ENCODE assay signal across 18 mouse cellular contexts in genomic region chr7:4777851-4778637, GRCm38 (mm10). TPM values are rescaled to one million over a fixed set of nuclear protein-coding genes. Genes with fewer than 3 reads are reported as not detected.
A peak's percentile ranks its signal among the peaks of the same experiment; 100 is the strongest.
DNase-seq lines count a peak whose midpoint lies in the region; ATAC-seq and TF ChIP-seq lines count a peak whose summit lies in the region.
"Had no signal": no experiment of that assay in that cellular context is flagged by ENCODE, and none has a peak within 500 bp of the region (broad histone marks: within the 10 kb centered on the region; RNA-seq: fewer than 3 reads in every experiment).

No protein-coding gene starts in this region.

- TF ChIP-seq CTCF in kidney, postnatal 0 days (IDR thresholded peaks at IDR 0.05; ENCODE audit: low read depth): no peak

- peaks cover 20% of the 10 kb centered on the region for H3K27me3 ChIP-seq in kidney, postnatal 0 days (ENCODE audit: insufficient read depth, low read length)
- peaks cover 70% of the 10 kb centered on the region for H3K27me3 ChIP-seq in embryonic facial prominence, embryonic 10.5 days (replicated peaks; ENCODE audit: low read depth, poor library complexity, severe bottlenecking)
- H3K27me3 ChIP-seq in limb, embryonic 11.5 days (ENCODE audit: control insufficient read depth, insufficient read depth, low read length): peaks cover 35% of the 10 kb centered on the region

- no peak overlapping the region for H3K27ac ChIP-seq in kidney, postnatal 0 days
- 0 out of 2 replicates have a peak overlapping the region, but pooled peaks have one; percentile 54 for H3K27ac ChIP-seq in embryonic facial prominence, embryonic 10.5 days (replicated peaks)
- H3K27ac ChIP-seq in limb, embryonic 11.5 days (replicated peaks; ENCODE audit: low read depth, low read length): no peak overlapping the region
- H3K27ac ChIP-seq: heart, embryonic 15.5 days had no signal

- H3K9me3 ChIP-seq in kidney, postnatal 0 days (replicated peaks; ENCODE audit: low read length): no peaks in the 10 kb centered on the region
- no peaks in the 10 kb centered on the region for H3K9me3 ChIP-seq in embryonic facial prominence, embryonic 10.5 days
- H3K9me3 ChIP-seq in limb, embryonic 11.5 days (ENCODE audit: control insufficient read depth, low read length): no peaks in the 10 kb centered on the region; the same call in 1 of the 2 replicates
- H3K9me3 ChIP-seq: heart, embryonic 15.5 days had no signal

- peak overlapping the region; percentile 65; the same call in 1 of the 2 replicates for H3K4me2 ChIP-seq in kidney, postnatal 0 days (ENCODE audit: low read length)
- H3K4me2 ChIP-seq in limb, embryonic 11.5 days (ENCODE audit: low read depth, severe bottlenecking): peak overlapping the region; percentile 30; the same call in 1 of the 2 replicates

- H3K4me3 ChIP-seq in kidney, postnatal 0 days (replicated peaks; ENCODE audit: low read depth, low read length): no peak overlapping the region
- H3K4me3 ChIP-seq in embryonic facial prominence, embryonic 10.5 days: peak overlapping the region; percentile 49
- H3K4me3 ChIP-seq in limb, embryonic 11.5 days (ENCODE audit: low read depth, low read length): peak overlapping the region; percentile 16

- H3K9ac ChIP-seq in kidney, postnatal 0 days (ENCODE audit: low read depth, low read length): no peak overlapping the region
- H3K9ac ChIP-seq in limb, embryonic 11.5 days (ENCODE audit: low read length): no peak overlapping the region
- H3K9ac ChIP-seq: heart, embryonic 15.5 days had no signal

- WGBS in kidney, postnatal 0 days: 6% methylated on average over 19 of the region's 20 CpGs
- 3% methylated on average over 20 of the region's 20 CpGs for WGBS in embryonic facial prominence, embryonic 10.5 days
- WGBS in limb, embryonic 11.5 days: 6% methylated on average over 20 of the region's 20 CpGs

- intact Hi-C loops in heart, postnatal 25 days (cut with DNase I): no loop called here

- DNase-seq in heart, adult 11 months: peak; percentile 88
- no peak for DNase-seq in heart, postnatal 25 days (ENCODE audit: low spot score)
- no peak for DNase-seq in kidney, postnatal 0 days (ENCODE audit: low spot score)
- no peak for DNase-seq in kidney, postnatal 36 days
- DNase-seq in embryonic facial prominence, embryonic 10.5 days (ENCODE audit: low spot score): no peak
- no peak for DNase-seq in limb, embryonic 11.5 days (ENCODE audit: low spot score)
- DNase-seq in right cerebral cortex, postnatal 36 days (ENCODE audit: low spot score in 2 of 2): no peak
- no peak for DNase-seq in Muller cell, postnatal 12 days (ENCODE audit: inconsistent ontology term)

- no peaks in the 10 kb centered on the region; the same call in 1 of the 2 replicates for H3K4me1 ChIP-seq in kidney, postnatal 0 days (replicated peaks; ENCODE audit: insufficient read depth, low read length)
- peaks cover 37% of the 10 kb centered on the region for H3K4me1 ChIP-seq in embryonic facial prominence, embryonic 10.5 days
- peaks cover 13% of the 10 kb centered on the region; the same call in 1 of the 2 replicates for H3K4me1 ChIP-seq in limb, embryonic 11.5 days (ENCODE audit: control insufficient read depth, insufficient read depth, low read length)

- 0 out of 2 replicates have a peak, but pooled peaks have one; percentile 9 for ATAC-seq in kidney, postnatal 0 days (replicated peaks; ENCODE audit: low FRiP score, low read depth)
- peak; percentile 28; the same call in 1 of the 2 replicates for ATAC-seq in limb, embryonic 11.5 days (ENCODE audit: insufficient number of reproducible peaks, low FRiP score, low TSS enrichment, low read depth)

- H3K36me3 ChIP-seq in kidney, postnatal 0 days (ENCODE audit: insufficient read depth, low read length): no peaks in the 10 kb centered on the region
- no peaks in the 10 kb centered on the region for H3K36me3 ChIP-seq in embryonic facial prominence, embryonic 10.5 days (replicated peaks)
- H3K36me3 ChIP-seq in limb, embryonic 11.5 days (ENCODE audit: control insufficient read depth, insufficient read depth, low read length): no peaks in the 10 kb centered on the region
- H3K36me3 ChIP-seq: heart, embryonic 15.5 days had no signal

RNA-seq across cellular contexts. Expression of gene Il11, which starts 4.6 kb away (rescaled TPM):
- under 1 TPM in 1 of 2 experiments, not detected in 1; 0.26 TPM for total RNA-seq in heart, postnatal 25 days (2021)
- polyA plus RNA-seq in kidney, postnatal 0 days (2015; fragmentation: Nextera tagmentation; extraction: Ambion mirVana): 0.14 and 0.20 TPM in 2 replicates
- 0.15 and 0.19 TPM in 2 replicates for polyA plus RNA-seq in embryonic facial prominence, embryonic 10.5 days (2016; fragmentation: Nextera tagmentation; extraction: Ambion mirVana)
- not detected in 2 replicates for polyA plus RNA-seq in limb, embryonic 11.5 days (2014; fragmentation: Nextera tagmentation; extraction: Ambion mirVana)
- total RNA-seq: gastrocnemius, adult 2 months; megakaryocyte-erythroid progenitor cell, adult 5-6 weeks had no signal
- polyA plus RNA-seq: embryonic facial prominence, embryonic 14.5 days; heart, embryonic 15.5 days had no signal

RNA-seq across cellular contexts. Expression of gene Tmem190, which starts 4.7 kb away (rescaled TPM):
- not detected for total RNA-seq in heart, postnatal 25 days (2021)
- polyA plus RNA-seq in kidney, postnatal 0 days (2015; fragmentation: Nextera tagmentation; extraction: Ambion mirVana): 0.70 TPM in 1 of 2 replicates, not detected in the other
- not detected in 2 replicates for polyA plus RNA-seq in embryonic facial prominence, embryonic 10.5 days (2016; fragmentation: Nextera tagmentation; extraction: Ambion mirVana)
- polyA plus RNA-seq in limb, embryonic 11.5 days (2014; fragmentation: Nextera tagmentation; extraction: Ambion mirVana): 0.41 TPM in 1 of 2 replicates, not detected in the other
- total RNA-seq: adrenal gland, postnatal 36 days; ES-E14; gastrocnemius, adult 2 months; layer of hippocampus, adult 8-10 months; left cerebral cortex, postnatal 25 days; megakaryocyte-erythroid progenitor cell, adult 5-6 weeks had no signal
- polyA plus RNA-seq: embryonic facial prominence, embryonic 14.5 days; heart, embryonic 15.5 days; intestine, postnatal 0 days had no signal

RNA-seq across cellular contexts. Expression of gene Fam71e2, which starts 6.9 kb away (rescaled TPM):
- not detected for total RNA-seq in heart, postnatal 25 days (2021)
- not detected in 2 replicates for polyA plus RNA-seq in kidney, postnatal 0 days (2015; fragmentation: Nextera tagmentation; extraction: Ambion mirVana)
- not detected in 2 replicates for polyA plus RNA-seq in embryonic facial prominence, embryonic 10.5 days (2016; fragmentation: Nextera tagmentation; extraction: Ambion mirVana)
- not detected in 2 replicates for polyA plus RNA-seq in limb, embryonic 11.5 days (2014; fragmentation: Nextera tagmentation; extraction: Ambion mirVana)
- total RNA-seq: adrenal gland, postnatal 36 days; ES-E14; gastrocnemius, adult 2 months; layer of hippocampus, adult 8-10 months; left cerebral cortex, postnatal 25 days; megakaryocyte-erythroid progenitor cell, adult 5-6 weeks had no signal
- polyA plus RNA-seq: embryonic facial prominence, embryonic 14.5 days; heart, embryonic 15.5 days; intestine, postnatal 0 days; lung, embryonic 16.5 days had no signal

RNA-seq across cellular contexts. Expression of gene Tmem238, which starts 11.4 kb away (rescaled TPM):
- 1 to 10 TPM; 3.5 to 4.3 TPM for total RNA-seq in heart, postnatal 25 days (2021)
- 35.9 and 40.4 TPM in 2 replicates for polyA plus RNA-seq in kidney, postnatal 0 days (2015; fragmentation: Nextera tagmentation; extraction: Ambion mirVana)
- 4.1 and 4.2 TPM in 2 replicates for polyA plus RNA-seq in embryonic facial prominence, embryonic 10.5 days (2016; fragmentation: Nextera tagmentation; extraction: Ambion mirVana)
- polyA plus RNA-seq in limb, embryonic 11.5 days (2014; fragmentation: Nextera tagmentation; extraction: Ambion mirVana): 2.1 and 2.6 TPM in 2 replicates

RNA-seq across cellular contexts. Expression of gene Rpl28, which starts 14.6 kb away (rescaled TPM):
- total RNA-seq in heart, postnatal 25 days (2021): 100 to 1,000 TPM; 489 to 533 TPM
- 453 and 480 TPM in 2 replicates for polyA plus RNA-seq in kidney, postnatal 0 days (2015; fragmentation: Nextera tagmentation; extraction: Ambion mirVana)
- 386 and 403 TPM in 2 replicates for polyA plus RNA-seq in embryonic facial prominence, embryonic 10.5 days (2016; fragmentation: Nextera tagmentation; extraction: Ambion mirVana)
- polyA plus RNA-seq in limb, embryonic 11.5 days (2014; fragmentation: Nextera tagmentation; extraction: Ambion mirVana): 266 and 269 TPM in 2 replicates
